Mouse (Mus musculus): ENCODE results near the gene Rps6kb1.

GRCm38 (mm10) chr11:86579731-86580318 lies 35.2 kb upstream of the Rps6kb1 start:
- TF ChIP-seq CTCF (IDR thresholded peaks at IDR 0.05; ENCODE audit: insufficient read depth, low read depth, low read length) (no peak), POLR2A (IDR thresholded peaks at IDR 0.05; ENCODE audit: insufficient read depth, low read depth, low read length) (no peak)
